Mouse (Mus musculus) neural tube, embryonic 10.5 days (tissue): ENCODE measurements around the gene Cers2.

Experiments used
- DNase-seq: peaks from one replicate; pipeline ENCODE4 v3.0.0-alpha.2; 2017; ENCODE audit warnings: low spot score; ENCODE audit errors: extremely low spot score

The Cers2 gene

DNA sequence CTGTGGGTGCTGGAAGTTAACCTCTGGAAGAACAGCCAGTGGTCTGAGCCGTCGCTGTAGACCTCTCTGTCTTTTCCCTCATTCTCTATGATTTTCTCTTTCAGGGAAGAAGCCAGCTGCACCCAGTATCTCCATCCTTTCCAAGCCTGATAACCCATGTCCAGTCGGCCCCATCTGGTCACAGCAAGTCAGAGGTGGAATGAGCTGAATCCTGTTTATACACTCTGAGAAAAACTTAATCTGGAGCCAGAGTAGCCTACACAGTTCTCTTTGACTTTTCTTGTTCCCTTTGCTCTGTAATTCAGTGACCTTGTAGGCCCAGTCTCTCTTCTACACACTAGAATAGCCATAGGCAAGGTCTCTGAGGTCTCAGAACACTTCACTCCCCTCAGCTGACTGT lies 27.1 kb upstream of the Cers2 start:
- DNase-seq: no peak

DNA sequence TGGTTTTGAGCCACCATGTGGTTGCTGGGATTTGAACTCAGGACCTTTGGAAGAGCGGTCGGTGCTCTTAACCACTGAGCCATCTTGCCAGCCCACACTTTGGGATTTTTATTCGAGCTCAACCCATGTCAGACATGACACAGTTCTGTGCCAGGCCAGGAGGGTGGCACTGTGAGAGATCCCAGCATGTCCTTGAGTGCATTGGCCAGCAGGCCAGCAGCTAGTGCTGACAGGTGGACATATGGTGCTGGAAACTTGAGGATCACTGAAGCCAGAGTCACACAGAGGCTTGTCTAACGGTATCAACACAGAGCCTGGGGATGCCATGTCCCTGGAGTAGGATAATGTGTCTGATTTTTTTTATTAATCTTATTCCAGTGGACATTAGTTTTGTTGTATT lies 25.2 kb upstream of the Cers2 start:
- DNase-seq: no peak

DNA sequence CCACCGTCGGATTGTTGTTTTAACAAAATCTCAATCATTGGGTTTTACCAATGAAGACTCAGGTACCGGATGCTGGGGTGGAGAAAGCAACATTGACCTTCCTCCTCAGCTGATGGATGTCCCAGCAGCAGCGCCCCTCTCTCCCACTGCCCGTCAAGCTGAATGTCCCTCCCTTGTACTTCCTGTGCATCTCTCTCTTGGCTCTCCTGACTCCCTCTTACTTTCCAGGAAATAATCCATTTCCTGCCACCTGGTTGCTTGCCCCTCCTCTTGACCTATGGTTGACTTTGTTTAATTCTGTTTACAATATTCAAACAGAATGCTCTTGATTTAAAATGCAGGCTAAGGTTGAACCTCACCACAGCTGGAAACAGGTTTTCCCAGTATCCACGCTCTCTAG lies 24.4 kb upstream of the Cers2 start:
- DNase-seq: no peak

DNA sequence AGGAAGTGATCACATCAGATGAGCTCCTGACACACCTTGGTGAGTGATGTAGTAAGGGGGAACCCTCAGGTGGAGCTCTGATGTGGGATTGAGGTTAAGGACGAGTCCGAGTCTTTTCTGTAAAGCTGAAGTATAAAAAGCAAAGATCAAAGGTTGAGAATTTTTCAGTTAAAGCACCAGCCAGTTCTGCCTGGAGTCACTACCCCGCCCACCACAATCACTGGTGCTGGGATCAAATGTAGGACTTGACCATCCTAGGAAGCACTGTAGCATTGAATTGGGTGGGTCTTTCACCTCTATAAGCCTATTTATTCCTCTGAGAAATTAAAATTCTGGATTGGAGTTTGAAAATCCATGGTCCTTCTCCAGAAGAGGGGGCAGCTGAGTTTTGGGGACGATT lies 23.6 kb upstream of the Cers2 start:
- no peak for DNase-seq

DNA sequence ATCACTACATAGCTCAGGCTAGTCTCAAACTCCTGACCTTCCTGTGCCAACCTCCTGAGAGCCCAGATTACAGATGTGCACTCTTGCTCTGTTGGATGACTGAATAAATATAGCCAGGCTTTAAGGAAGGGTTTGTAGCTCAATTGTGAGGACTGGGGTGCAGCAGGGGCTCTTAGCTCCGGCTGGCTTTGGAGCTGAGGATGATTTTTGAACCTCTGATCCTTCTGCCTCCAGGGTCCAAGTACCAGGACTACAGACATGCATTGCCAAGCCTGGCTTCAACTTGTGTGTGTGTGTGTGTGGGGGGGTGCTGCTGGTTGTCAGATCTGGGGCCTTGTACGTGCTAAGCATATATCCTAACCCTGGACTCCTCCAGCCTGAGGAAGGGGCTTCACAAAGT lies 21.7 kb upstream of the Cers2 start:
- no peak for DNase-seq

DNA sequence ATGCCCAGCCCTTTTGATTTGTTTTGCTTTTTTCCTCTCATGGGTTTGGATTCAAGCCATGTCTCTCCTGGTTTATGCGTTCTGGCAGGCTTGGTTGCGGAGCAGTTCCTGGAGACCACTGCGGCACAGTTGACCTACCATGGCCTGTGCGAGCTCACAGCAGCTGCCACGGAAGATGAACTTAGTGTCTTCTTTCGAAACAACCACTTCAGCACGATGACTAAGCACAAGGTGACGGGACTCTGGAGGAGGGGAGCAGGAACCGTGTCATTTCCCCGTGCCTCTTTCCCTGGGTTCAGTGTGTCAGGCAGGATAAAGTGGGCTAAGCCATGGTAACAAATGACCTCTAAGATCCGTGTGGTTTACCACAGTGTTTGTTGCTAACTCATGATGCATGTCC lies 21.1 kb upstream of the Cers2 start:
- DNase-seq: no peak

DNA sequence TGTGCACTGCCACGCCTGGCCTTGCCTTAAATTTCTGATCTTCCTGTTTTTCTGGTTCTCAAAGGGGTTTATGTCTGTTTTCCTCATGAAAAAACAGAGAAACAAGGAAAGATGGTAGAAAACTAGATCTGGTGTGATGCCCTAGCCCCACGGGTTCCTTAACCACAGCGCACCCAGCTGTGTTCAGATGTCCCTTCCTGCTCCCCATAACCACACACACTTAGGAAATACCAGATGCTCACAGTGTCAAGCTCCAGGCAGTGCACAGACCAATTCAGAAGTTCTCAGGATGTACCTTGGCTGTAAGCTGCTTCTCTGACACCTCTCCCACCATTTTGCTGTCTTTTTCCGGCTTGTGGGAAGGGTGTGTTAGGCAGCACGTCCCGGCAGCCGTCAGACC lies 20.3 kb upstream of the Cers2 start:
- DNase-seq: no peak

DNA sequence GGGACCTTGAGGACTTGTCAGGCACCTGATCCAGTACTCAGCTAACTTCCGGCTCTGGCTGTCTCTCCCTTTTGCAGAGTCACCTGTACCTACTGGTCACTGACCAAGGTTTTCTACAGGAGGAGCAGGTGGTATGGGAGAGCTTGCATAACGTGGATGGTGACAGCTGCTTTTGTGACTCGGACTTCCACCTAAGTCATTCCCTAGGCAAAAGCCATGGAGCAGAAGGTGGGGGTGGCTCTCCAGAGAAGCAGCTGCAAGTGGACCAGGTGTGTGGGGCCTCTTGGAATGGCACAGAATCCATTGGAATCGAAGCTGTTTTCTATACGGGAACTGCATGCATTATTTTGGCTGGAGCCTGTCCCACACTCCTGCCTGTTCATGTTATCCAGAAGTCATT lies 19.9 kb upstream of the Cers2 start:
- DNase-seq: no peak

DNA sequence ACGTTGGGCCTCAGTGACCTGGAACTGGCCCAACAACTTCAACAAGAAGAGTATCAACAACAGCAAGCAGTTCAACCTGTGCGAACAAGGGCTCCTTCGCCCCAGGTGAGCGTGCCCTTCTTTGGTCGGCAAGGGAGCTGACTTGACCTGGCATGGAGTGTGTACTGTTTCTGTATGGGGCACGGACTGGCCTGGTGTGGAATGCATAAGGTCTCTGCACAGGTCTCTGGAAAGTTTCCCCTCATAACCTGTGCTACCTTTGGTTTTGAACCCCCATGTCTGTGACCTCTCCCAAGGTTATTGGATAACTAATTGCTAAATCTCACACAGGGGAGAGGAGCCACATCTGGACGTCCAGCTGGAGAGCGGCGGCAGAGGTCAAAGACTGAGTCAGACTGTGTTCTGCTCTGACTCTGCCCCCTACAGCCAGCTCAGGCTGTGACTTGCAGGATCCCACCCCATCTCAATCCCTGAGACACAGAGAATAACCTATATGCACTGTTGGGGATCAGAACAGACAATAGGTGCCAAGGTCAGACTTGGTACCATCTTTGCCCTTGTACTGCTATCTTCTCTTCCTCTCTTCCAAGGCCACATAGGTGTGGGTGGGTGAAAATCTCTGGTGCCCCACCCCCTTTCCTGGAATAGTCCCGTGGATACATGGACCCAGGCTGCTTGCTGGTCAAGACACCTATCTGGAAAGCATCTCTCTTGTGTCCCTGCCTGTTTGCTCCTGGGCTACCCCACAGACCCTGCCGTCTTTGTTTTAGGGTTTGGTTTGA lies 19.1 kb upstream of the Cers2 start:
- DNase-seq: no peak

DNA sequence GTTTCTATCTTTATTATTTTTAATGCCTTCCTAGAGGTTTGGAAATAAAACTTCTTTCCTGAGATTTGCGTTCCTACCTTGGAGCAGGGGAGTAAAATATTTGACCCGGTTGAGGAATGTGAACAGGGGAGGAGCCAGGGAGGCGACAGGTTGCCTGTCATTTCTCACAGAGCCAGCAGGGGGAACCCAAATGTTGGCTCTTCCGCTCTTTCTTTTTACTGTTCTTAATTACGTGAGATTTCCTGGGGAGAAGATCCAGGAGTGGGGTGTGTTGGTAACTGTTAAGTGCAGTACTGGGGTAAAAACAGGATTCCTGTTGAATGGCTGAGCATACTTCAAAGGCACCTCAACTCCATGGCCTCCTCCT lies 18.5 kb upstream of the Cers2 start:
- peak; percentile 47 for DNase-seq

DNA sequence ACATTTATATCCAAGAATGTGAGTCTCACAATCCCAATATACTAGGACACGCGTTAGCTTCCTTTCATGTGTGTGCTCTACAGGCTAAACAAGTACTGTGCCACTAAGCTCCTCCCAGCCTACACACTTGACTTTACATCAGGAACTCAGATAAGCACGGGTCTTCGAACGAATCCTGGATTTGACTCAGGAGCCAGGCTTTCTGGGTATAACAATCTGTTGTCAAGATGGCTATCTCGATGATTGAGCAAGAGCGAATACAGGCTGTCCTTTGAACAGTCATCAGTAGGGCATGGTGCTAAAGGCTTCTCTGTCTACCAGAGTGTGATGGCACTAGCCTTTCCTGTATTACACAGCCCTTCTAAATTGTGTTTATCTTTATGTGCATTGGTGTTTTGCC lies 16.6 kb upstream of the Cers2 start:
- no peak for DNase-seq

DNA sequence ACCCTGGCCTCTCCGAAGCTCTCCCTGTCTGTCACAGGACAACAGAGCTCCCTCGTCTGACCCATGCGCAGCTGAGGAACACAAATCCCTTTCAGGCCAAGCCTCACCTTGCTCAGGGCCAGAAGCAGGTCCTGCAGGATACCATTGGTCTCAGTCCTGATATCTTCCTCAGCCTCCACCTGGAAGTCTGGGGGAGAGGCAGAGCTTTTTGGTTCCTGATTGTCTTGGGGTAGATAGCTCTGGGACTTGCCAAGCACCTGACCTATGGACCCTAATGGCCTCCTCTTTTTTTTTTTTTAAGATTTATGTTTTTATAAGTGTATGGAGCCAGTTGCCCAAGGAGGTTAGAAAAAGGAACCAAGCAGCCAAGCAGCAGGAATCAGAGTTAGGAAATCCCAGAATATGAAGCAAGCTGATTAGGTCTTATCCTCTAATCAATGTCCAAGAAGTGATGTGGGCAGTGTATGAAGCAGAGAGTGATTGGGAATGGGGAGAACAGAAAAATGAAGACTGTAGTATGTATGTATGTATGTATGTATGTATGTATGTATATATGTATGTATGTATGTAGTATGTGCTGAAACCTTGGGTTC lies 13.3 kb upstream of the Cers2 start:
- DNase-seq: no peak

DNA sequence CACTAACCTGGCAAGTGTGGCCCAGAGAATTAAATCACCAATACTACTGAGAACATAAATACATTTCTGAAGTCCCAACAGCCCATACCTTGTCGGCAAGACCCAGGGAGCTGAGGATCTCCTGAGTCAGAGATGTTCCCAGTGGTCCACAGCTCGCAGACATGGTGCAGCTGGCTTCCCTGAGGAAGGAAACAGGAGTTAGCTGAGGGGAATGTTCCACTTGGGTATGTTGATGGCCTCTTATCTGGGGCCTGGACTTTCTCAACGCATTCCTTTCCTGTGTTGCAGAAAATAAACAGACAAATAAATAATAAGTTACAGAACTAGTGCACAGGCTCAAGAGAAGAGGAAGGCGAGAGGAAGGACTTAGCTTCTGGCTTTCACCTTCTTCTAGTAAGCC lies 8.3 kb upstream of the Cers2 start:
- DNase-seq: no peak

DNA sequence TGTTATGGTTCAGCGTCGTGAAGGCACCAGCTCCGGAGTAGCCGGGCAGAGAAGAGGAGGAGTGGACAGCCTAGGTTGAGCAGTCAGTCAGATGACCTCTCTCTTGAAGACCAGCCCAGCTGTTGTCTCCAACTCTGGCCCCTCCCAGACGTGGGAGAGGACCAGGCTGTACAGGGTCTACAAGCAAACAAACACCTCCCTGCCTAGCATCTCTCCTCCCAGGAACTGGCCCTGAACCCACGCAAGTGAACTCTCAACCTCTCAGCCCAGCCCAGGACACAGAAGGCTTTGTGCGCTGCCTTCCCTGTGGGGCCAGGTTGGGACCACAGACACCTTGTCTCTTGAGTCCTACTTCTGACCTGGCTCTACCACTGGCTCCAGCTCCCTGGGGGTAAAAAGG lies 7.5 kb upstream of the Cers2 start, which contains the start of gene Anxa9:
Gene Anxa9 (minus strand): TSS at position 77 of the 400 bp plus-strand sequence.
- no peak for DNase-seq

DNA sequence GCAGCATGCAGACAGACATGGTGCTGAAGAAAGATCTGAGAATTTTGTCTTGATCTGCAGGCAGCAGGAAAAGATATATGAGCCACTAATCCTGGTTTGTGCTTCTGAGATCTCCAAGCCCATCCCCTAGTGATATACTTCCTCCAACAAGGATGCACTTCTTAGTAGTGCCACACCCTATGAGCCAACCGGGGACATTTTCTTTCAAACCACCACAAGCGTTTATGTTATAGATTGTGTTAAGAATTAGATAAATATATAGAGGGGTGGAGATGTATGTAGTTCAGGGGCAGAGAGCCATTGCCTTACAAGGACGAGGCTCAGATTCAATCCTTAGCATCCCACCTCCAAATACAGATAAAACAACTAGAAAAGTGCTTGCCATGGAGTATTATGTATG lies 4.1 kb upstream of the Cers2 start:
- DNase-seq: no peak

DNA sequence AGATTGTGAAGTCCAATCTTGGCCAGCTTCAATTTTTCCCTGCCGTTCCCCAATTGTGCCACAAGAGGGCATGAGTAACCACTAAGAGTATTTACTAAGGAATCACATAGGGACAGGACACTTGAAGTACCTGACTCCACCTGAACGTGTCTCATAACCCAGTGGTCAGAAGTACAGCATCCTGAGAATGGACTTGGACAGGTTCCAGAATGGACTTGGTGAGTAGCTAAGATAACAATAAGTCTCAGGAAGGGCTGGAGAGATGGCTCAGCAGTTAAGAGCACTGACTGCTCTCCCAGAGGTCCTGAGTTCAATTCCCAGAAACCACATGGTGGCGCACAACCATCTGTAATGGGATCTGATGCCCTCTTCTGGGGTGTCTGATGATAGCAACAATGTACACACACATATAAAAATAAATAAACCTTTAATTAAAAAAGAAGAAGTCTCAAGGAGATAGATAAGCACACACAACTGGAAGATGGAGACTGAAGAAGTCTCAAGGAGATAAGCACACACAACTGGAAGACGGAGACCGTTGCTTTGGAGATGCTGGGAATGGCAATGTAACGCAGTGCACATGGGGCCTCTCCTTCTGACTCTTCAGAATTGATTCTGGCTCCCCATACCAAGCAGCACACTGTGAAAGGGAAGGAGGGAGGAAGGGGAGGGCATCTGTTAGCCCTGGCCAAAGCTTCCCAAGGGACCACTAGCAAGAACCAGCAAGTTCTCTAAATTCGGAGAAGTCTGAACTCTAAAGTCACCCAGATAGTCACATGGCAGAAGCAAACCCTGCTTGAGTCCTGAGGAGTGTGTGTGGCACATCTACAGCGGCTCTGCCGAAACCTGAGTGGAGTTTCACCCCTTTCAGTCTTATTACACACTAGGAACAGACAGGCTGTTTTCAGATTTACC lies 3.4 kb upstream of the Cers2 start:
- DNase-seq: peak; percentile 68

DNA sequence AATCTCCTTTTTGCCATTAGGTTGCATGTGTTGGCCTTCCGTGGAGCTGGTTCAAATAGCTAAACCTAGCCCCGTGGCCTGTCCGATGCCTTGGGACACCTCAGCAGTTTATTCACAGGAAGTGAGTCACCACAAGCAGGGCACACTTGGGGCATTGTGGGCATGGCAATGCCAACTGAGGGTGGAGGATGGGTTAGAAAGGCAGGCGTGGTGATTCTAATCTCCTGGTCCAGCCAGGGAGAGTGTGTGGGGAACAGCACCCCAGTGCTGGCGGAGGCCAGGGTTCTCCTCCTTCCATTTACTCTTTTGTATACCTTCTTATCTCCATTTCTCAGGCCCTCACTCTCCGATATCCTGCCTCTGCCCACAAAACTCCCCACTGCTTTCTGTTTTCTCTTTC lies 2.0 kb upstream of the Cers2 start:
- DNase-seq: no peak

DNA sequence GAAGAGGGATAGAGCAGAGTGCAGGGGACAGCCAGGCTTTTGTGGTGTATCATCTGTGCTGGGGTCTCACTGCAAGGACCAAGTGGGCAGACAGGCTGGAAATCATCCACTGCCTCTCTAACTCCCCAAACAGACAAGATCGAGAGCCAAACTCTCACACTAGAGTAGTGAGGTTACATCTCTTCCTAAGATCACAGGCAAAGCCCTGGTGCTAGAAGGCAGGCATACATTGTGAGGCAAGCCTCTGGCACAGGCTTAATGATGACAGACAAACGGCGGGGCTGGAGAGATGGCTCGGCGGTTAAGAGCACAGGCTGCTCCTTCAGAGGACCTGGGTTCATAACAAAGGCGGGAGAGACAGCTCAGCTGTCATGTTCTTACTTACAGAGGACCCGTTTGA lies 1.1 kb upstream of the Cers2 start:
- no peak for DNase-seq

DNA sequence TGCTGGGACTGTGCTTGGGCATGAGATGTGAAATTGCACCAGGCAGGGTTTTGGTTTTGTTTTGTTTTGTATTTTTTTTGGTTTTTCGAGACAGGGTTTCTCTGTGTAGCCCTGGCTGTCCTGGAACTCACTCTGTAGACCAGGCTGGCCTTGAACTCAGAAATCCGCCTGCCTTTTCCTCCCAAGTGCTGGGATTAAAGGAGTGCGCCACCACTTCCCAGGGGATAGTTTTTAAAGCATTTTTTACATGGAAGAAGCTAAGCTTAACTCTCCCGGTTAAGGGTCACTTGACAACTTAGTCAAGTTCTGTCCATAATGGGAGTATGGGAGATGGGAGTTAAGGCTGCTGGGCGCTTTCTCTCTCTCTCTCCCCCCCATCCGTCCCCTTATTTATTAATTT lies 516 bp upstream of the Cers2 start:
- DNase-seq: no peak

DNA sequence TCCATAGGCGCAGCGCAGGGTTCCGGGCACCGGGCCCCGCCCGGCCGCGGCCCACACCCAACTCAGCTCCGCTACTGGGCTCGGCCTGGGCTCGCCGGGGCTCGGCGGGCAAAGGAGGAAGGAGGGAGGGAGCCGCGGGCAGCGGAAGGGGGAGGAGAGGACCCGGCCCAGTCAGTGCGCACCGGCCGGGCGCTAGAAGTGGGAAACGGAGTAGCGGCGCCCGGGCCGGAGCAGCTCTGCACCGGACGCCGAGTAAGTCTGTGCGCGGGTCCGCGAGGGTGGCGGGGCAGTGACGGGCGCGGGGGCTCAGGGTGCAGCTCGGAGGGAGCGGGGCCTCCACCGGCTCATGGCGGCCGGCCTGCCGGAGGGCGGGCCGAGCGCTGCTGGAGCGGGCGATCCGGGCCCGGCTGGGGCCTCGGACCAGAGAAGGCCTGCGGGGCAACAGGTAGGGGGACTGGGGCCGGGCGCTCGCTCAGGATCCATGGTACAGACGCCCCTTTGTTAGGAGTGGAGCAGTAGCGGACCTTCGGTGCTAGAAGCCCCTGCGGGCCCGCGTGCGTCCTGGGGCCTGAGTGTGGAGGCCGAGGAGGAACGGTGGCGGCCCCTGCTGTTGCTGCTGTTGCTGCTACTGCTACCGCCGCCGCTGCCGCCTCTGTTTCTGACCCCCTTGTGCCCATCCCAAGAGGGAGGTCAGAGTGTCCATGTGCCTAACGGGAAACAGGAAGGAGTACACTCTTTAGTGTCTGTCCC lies 678 bp downstream of the Cers2 start:
- peak; percentile 94 for DNase-seq

DNA sequence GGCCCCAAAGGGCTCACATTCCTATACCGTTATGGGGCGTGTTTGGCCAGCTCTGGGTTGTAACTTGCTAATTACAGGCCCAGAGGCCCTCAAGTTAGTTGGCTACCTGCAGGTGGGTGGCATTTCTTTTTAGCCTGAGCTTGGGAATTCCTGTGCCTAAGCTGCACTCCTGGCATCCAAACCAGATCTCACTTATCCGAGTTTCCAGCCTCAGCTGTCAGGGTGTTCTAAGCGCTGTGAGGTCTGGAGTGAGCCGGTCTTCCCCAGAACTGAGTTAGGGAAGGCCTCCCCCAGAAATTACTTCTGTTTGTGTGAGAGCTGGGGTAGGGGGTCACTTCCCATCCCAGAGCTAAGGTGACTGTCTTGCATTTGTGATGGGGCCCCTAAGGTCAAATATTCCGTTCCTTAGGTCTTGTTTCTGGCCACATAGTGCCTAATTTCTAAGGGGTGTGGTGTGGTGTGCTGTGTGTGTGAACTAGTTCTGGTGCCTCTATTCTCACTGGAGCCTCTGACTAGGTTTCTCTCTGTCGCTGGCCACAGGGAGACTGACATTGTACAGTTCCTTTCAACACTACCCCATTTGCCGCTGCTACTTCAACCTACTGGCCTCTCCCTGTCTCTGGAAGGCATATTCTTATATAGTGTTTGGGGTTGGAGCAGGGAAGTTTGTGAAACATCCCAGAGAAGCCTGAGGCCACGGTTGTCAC lies 1.4 kb downstream of the Cers2 start:
- DNase-seq: peak; percentile 32
